Mouse (Mus musculus): ENCODE data around the gene Spen. TPM values are rescaled to one million over a fixed set of nuclear protein-coding genes. Genes with fewer than 3 reads are reported as not detected.

The Spen gene
- total and polyA plus RNA-seq, 2 experiments from 2014 or later = 13.6 to 20.0 TPM

DNA sequence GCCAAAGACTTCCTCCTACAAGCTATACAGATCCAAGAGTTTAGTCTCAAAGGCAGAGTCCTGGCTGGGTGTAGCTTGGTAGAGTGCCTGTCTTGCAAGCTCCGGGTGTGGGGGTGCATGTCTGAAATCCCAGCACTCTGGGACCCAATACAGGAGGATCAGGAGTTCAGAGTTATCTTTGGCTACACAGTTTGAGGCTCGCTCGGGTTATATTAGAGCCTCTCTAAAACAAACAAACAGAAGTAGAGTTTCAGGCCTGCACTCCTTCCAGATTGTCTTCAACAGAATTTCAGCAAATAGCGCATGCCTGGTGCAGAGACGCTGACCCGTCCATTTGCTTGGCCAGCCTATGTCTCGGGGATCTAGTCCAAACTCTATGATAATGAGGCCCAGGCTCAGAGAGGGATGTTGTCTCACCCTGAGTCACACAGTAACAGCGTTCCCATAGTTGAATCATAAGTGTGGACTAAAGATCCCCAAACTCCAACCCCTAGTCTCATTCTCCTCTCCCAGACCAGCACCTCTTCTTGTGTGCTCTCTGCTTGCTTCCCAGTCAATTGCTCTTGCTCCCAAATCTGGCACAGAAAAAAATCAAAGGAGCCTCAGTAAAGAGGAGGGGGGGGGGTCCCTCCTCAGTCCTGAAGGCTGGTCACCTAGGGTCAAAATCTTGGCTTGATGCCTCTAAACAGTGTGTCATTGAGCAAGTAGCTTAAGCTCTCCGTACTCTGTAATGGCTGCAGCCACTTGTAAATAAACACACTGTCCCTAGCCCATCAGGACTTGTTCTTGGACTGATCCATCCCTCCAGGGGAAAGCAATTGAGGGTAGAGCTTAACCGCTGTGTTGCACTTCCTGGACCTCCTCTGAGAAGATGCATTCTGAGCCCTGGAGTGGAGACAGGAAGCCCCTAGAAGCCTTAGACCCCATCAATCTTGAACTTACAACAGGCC lies 111.3 kb downstream of the Spen start:
- no peak for DNase-seq (ENCODE audit: low spot score)
- H3K4me1 ChIP-seq (ENCODE audit: insufficient read depth, low read length) = no peaks in the 10 kb centered on the region
- TF ChIP-seq CTCF (IDR thresholded peaks at IDR 0.05) = no peak
- WGBS = 78% methylated on average over 10 of the region's 10 CpGs
- H3K9ac ChIP-seq (replicated peaks; ENCODE audit: low read length, poor library complexity, severe bottlenecking) = no peak overlapping the region
- H3K27me3 ChIP-seq (ENCODE audit: insufficient read depth, low read length) = no peaks in the 10 kb centered on the region
- no peaks in the 10 kb centered on the region for H3K9me3 ChIP-seq (ENCODE audit: low read length)
- peak overlapping the region; percentile 52; the same call in 1 of the 2 replicates for H3K4me3 ChIP-seq (ENCODE audit: low read depth, low read length)
- H3K4me2 ChIP-seq (ENCODE audit: low read depth, low read length, poor library complexity, severe bottlenecking) = peak overlapping the region; percentile 78
- H3K36me3 ChIP-seq (ENCODE audit: insufficient read depth, low read length) = no peaks in the 10 kb centered on the region
- ATAC-seq (ENCODE audit: low FRiP score) = no peak
- 0 out of 2 replicates have a peak overlapping the region, but pooled peaks have one; percentile 6 for H3K27ac ChIP-seq (ENCODE audit: low read depth, low read length)

DNA sequence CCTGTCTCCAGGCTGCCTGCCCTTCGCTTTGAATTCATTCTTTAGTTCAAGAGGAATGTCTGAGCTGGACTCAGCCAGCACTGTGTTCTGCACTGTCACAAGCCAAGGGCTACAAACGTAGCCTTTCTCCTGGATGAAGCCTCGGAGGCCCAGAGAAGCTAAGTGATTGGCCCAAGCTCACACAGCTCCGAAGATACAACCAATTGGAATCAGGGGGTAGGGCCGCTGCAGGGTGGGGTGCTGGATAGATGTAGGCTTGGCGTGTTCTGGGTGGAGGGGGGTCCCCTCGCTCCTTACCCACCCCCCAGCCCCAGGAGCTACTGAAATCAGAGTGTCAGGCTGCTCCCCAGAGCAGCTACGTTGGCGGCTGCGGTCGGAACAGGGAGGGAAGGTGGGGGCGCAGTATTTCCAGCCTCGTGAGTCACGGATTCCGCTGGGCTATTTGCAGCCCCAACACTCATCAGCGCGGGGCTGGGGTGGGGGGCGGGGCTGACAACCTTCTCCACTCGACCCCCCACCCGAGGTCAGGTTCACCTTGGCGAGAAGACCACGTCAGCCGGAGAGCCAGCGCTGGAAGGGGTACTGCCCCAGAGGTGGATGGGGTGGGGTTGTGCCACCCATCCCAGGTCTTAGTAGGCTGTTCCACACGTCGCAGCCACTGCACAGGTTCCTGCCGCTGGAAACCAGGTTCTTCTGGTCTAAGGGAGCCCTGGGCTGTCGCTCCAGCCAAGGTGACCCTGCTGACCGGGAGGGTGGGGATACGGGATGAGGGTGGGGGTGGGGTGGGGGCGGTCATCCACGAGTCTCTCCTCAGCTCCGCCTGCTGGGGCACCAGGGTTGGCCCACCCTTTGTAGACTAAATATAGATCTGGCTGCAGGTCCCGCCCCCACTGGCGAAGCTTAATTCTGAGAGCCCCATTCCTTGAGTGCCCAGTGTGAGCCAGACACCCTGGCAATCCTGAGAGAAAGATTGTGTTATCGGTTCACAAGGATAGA lies 112.6 kb downstream of the Spen start:
- H3K4me3 ChIP-seq (ENCODE audit: low read depth, low read length) = peak overlapping the region; percentile 52
- H3K27me3 ChIP-seq (ENCODE audit: insufficient read depth, low read length) = no peaks in the 10 kb centered on the region
- peak; percentile 83 for DNase-seq (ENCODE audit: low spot score)
- ATAC-seq (ENCODE audit: low FRiP score) = peak; percentile 90
- H3K27ac ChIP-seq (ENCODE audit: low read depth, low read length) = peak overlapping the region; percentile 62
- no peaks in the 10 kb centered on the region for H3K36me3 ChIP-seq (ENCODE audit: insufficient read depth, low read length)
- H3K9me3 ChIP-seq (ENCODE audit: low read length) = no peaks in the 10 kb centered on the region
- peak overlapping the region; percentile 77 for H3K9ac ChIP-seq (replicated peaks; ENCODE audit: low read length, poor library complexity, severe bottlenecking)
- 4% methylated on average over 32 of the region's 36 CpGs for WGBS
- peak overlapping the region; percentile 78 for H3K4me2 ChIP-seq (ENCODE audit: low read depth, low read length, poor library complexity, severe bottlenecking)
- H3K4me1 ChIP-seq (ENCODE audit: insufficient read depth, low read length) = no peaks in the 10 kb centered on the region
- peak; percentile 23; the same call in 1 of the 2 replicates for TF ChIP-seq CTCF (IDR thresholded peaks at IDR 0.05)

DNA sequence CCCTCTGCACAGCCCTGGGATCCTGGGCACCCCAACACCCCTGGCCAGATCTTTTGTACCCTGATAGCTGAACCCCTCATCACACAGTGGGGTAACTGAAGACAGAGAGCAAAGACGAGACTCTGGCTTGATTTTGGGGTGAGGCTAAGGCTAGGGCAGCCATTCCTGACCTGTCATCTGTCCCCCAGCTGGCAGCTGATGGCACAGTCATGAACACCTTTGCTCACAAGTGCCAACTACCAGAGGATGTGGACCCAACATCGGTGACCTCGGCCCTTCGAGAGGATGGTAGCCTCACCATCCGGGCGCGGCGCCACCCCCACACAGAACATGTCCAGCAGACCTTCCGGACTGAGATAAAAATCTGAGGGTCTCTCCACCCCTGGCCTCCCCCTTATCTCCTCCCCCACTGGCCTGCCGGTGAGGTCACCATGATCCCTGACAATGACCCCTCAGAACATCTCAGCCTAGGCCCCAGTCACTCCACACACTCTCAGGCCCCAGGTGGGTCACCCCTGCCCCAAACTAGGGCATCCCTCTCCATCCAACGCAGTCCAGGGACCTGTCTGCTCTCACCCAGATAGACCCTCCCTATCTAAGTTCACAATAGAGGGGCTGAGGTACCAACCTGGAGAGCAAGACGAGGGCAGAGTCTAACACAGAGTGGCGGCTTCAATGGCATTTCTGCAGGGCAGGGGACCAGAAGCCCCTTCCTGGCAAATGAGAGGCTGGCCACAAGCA lies 114.5 kb downstream of the Spen start:
- Histone ChIP-seq H3K27me3 (ENCODE audit: insufficient read depth, low read length) (no peaks in the 10 kb centered on the region), H3K4me3 (ENCODE audit: low read depth, low read length) (no peak overlapping the region), H3K9me3 (ENCODE audit: low read length) (no peaks in the 10 kb centered on the region), H3K36me3 (ENCODE audit: insufficient read depth, low read length) (no peaks in the 10 kb centered on the region), H3K9ac (replicated peaks; ENCODE audit: low read length, poor library complexity, severe bottlenecking) (no peak overlapping the region), H3K4me1 (ENCODE audit: insufficient read depth, low read length) (no peaks in the 10 kb centered on the region), H3K27ac (ENCODE audit: low read depth, low read length) (no peak overlapping the region), H3K4me2 (ENCODE audit: low read depth, low read length, poor library complexity, severe bottlenecking) (no peak overlapping the region)
- DNase-seq (ENCODE audit: low spot score) (no peak), ATAC-seq (ENCODE audit: low FRiP score) (no peak)
- no peak for TF ChIP-seq CTCF (IDR thresholded peaks at IDR 0.05)
- WGBS = 88% methylated on average over 13 of the region's 13 CpGs

DNA sequence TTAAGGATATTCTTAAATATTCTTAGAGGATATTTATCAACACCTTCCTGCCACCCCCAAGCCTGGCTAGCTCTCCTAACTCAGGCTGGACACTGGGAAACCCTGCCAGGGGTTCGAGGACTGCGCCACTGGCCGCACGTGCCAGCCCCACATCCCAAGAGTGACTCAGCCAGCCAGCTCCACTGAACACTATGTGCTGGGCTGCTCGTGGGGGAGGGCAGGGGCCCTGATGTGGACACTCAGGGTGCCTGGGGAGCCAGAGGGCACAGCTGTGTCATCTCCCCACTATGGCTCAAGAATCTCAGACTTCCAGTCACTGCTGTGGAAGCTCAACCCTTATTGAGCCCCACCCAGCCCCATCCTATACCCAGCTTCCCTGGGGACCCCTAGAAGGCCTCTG lies 115.1 kb downstream of the Spen start:
- H3K27ac ChIP-seq (ENCODE audit: low read depth, low read length) = no peak overlapping the region
- TF ChIP-seq CTCF (IDR thresholded peaks at IDR 0.05) = no peak
- no peaks in the 10 kb centered on the region for H3K27me3 ChIP-seq (ENCODE audit: insufficient read depth, low read length)
- WGBS = 77% methylated on average over 5 of the region's 5 CpGs
- H3K9me3 ChIP-seq (ENCODE audit: low read length) = no peaks in the 10 kb centered on the region
- no peak overlapping the region for H3K9ac ChIP-seq (replicated peaks; ENCODE audit: low read length, poor library complexity, severe bottlenecking)
- no peak overlapping the region for H3K4me3 ChIP-seq (ENCODE audit: low read depth, low read length)
- H3K4me2 ChIP-seq (ENCODE audit: low read depth, low read length, poor library complexity, severe bottlenecking) = no peak overlapping the region
- H3K4me1 ChIP-seq (ENCODE audit: insufficient read depth, low read length) = no peaks in the 10 kb centered on the region
- no peaks in the 10 kb centered on the region for H3K36me3 ChIP-seq (ENCODE audit: insufficient read depth, low read length)
- ATAC-seq (ENCODE audit: low FRiP score) (no peak), DNase-seq (ENCODE audit: low spot score) (no peak)

DNA sequence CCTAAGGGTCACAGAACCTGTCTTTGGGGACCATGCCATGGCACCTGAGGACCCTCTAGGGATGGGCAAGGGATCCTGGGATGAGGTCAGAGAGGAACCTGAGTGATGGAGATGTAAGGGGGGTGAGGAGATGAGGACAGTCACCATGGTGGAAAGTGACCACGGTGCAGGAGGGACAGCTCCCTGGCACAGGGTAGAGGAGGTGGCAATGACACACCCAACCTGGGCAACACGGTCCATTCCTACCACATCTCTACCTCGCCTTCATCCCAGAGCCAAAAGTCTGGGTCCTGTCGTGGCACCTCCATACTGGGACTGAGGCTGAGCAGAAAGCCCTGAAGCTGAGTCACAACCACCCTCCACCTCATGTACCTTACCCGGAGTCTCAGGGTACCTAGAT lies 115.6 kb downstream of the Spen start:
- no peaks in the 10 kb centered on the region for H3K27me3 ChIP-seq (ENCODE audit: insufficient read depth, low read length)
- H3K9ac ChIP-seq (replicated peaks; ENCODE audit: low read length, poor library complexity, severe bottlenecking) = no peak overlapping the region
- 76% methylated on average over 5 of the region's 5 CpGs for WGBS
- no peaks in the 10 kb centered on the region for H3K9me3 ChIP-seq (ENCODE audit: low read length)
- H3K4me2 ChIP-seq (ENCODE audit: low read depth, low read length, poor library complexity, severe bottlenecking) = no peak overlapping the region
- DNase-seq (ENCODE audit: low spot score) (no peak), ATAC-seq (ENCODE audit: low FRiP score) (no peak)
- no peak overlapping the region for H3K27ac ChIP-seq (ENCODE audit: low read depth, low read length)
- no peaks in the 10 kb centered on the region for H3K36me3 ChIP-seq (ENCODE audit: insufficient read depth, low read length)
- no peaks in the 10 kb centered on the region for H3K4me1 ChIP-seq (ENCODE audit: insufficient read depth, low read length)
- no peak for TF ChIP-seq CTCF (IDR thresholded peaks at IDR 0.05)
- no peak overlapping the region for H3K4me3 ChIP-seq (ENCODE audit: low read depth, low read length)

Data from midbrain, postnatal 0 days (tissue).